Mouse (Mus musculus): ENCODE results near the gene Ticam1. TPM values are rescaled to one million over a fixed set of nuclear protein-coding genes. Genes with fewer than 3 reads are reported as not detected.

Ticam1 gene
- polyA plus RNA-seq, 1 experiment: 4.5 TPM

- Histone ChIP-seq H3K4me3 (replicated peaks; ENCODE audit: insufficient read depth, low read depth, low read length) (no peak overlapping the region), H3K4me1 (ENCODE audit: control insufficient read depth, insufficient read depth, low read length) (no peaks in the 10 kb centered on the region), H3K27ac (ENCODE audit: insufficient read depth, low read length) (no peak overlapping the region), H3K27me3 (ENCODE audit: control insufficient read depth, insufficient read depth, low read length) (no peaks in the 10 kb centered on the region)
- TF ChIP-seq CTCF (IDR thresholded peaks at IDR 0.05; ENCODE audit: borderline replicate concordance, insufficient read depth, low read depth, low read length) (no peak), POLR2A (IDR thresholded peaks at IDR 0.05; ENCODE audit: borderline replicate concordance, insufficient read depth, low read length) (no peak)
- WGBS: 8% methylated on average over 11 of the region's 11 CpGs
- DNase-seq: no peak
Observed at GRCm38 (mm10) chr17:56304718-56305117, 28.1 kb upstream of the Ticam1 start.

GRCm38 (mm10) chr17:56303847-56304586, 27.4 kb upstream of the Ticam1 start:
- H3K4me1 ChIP-seq (ENCODE audit: control insufficient read depth, insufficient read depth, low read length): no peaks in the 10 kb centered on the region
- peak overlapping the region; percentile 65 for H3K4me3 ChIP-seq (replicated peaks; ENCODE audit: insufficient read depth, low read depth, low read length)
- WGBS: under 1% methylated on average over 68 of the region's 68 CpGs
- H3K27ac ChIP-seq (ENCODE audit: insufficient read depth, low read length): no peak overlapping the region
- DNase-seq: peak; percentile 90 to 91
- no peak for TF ChIP-seq POLR2A (IDR thresholded peaks at IDR 0.05; ENCODE audit: borderline replicate concordance, insufficient read depth, low read length)
- no peak for TF ChIP-seq CTCF (IDR thresholded peaks at IDR 0.05; ENCODE audit: borderline replicate concordance, insufficient read depth, low read depth, low read length)
- no peaks in the 10 kb centered on the region for H3K27me3 ChIP-seq (ENCODE audit: control insufficient read depth, insufficient read depth, low read length)

GRCm38 (mm10) chr17:56303160-56303846, 26.7 kb upstream of the Ticam1 start, which contains the start of gene Uhrf1:
Uhrf1 (plus strand) TSS chr17:56303321.
- Histone ChIP-seq H3K27me3 (ENCODE audit: control insufficient read depth, insufficient read depth, low read length) (no peaks in the 10 kb centered on the region), H3K27ac (ENCODE audit: insufficient read depth, low read length) (no peak within 1 kb of the TSS), H3K4me1 (ENCODE audit: control insufficient read depth, insufficient read depth, low read length) (no peaks in the 10 kb centered on the region), H3K4me3 (replicated peaks; ENCODE audit: insufficient read depth, low read depth, low read length) (peak within 1 kb of the TSS; percentile 65)
- no peak for DNase-seq
- TF ChIP-seq CTCF (IDR thresholded peaks at IDR 0.05; ENCODE audit: borderline replicate concordance, insufficient read depth, low read depth, low read length): no peak
- TF ChIP-seq POLR2A (IDR thresholded peaks at IDR 0.05; ENCODE audit: borderline replicate concordance, insufficient read depth, low read length): no peak
- under 1% methylated on average over 43 of the region's 43 CpGs for WGBS

- no peaks in the 10 kb centered on the region for H3K4me1 ChIP-seq (ENCODE audit: control insufficient read depth, insufficient read depth, low read length)
- DNase-seq: no peak
- WGBS: 15% methylated on average over 13 of the region's 13 CpGs
- TF ChIP-seq POLR2A (IDR thresholded peaks at IDR 0.05; ENCODE audit: borderline replicate concordance, insufficient read depth, low read length) (no peak), CTCF (IDR thresholded peaks at IDR 0.05; ENCODE audit: borderline replicate concordance, insufficient read depth, low read depth, low read length) (no peak)
- H3K4me3 ChIP-seq (replicated peaks; ENCODE audit: insufficient read depth, low read depth, low read length): no peak overlapping the region
- no peak overlapping the region for H3K27ac ChIP-seq (ENCODE audit: insufficient read depth, low read length)
- no peaks in the 10 kb centered on the region for H3K27me3 ChIP-seq (ENCODE audit: control insufficient read depth, insufficient read depth, low read length)
Observed at GRCm38 (mm10) chr17:56302363-56302996, 25.9 kb upstream of the Ticam1 start.

- no peak within 1 kb of the TSS for H3K4me3 ChIP-seq (replicated peaks; ENCODE audit: insufficient read depth, low read depth, low read length)
- no peaks in the 10 kb centered on the region for H3K27me3 ChIP-seq (ENCODE audit: control insufficient read depth, insufficient read depth, low read length)
- DNase-seq: no peak
- TF ChIP-seq CTCF (IDR thresholded peaks at IDR 0.05; ENCODE audit: borderline replicate concordance, insufficient read depth, low read depth, low read length): no peak
- TF ChIP-seq POLR2A (IDR thresholded peaks at IDR 0.05; ENCODE audit: borderline replicate concordance, insufficient read depth, low read length): no peak
- H3K27ac ChIP-seq (ENCODE audit: insufficient read depth, low read length): no peak within 1 kb of the TSS
- 92% methylated on average over 9 of the region's 9 CpGs for WGBS
- no peaks in the 10 kb centered on the region for H3K4me1 ChIP-seq (ENCODE audit: control insufficient read depth, insufficient read depth, low read length)
Observed at GRCm38 (mm10) chr17:56300186-56300585, 23.6 kb upstream of the Ticam1 start, which contains the start of gene Arrdc5. Arrdc5 (minus strand) TSS chr17:56300286.

GRCm38 (mm10) chr17:56298238-56298637, 21.7 kb upstream of the Ticam1 start:
- peaks cover 15% of the 10 kb centered on the region for H3K4me1 ChIP-seq (ENCODE audit: control insufficient read depth, insufficient read depth, low read length)
- H3K27me3 ChIP-seq (ENCODE audit: control insufficient read depth, insufficient read depth, low read length): no peaks in the 10 kb centered on the region
- H3K27ac ChIP-seq (ENCODE audit: insufficient read depth, low read length): no peak overlapping the region
- no peak overlapping the region for H3K4me3 ChIP-seq (replicated peaks; ENCODE audit: insufficient read depth, low read depth, low read length)
- 98% methylated on average over 1 of the region's 1 CpGs for WGBS
- no peak for DNase-seq
- TF ChIP-seq CTCF (IDR thresholded peaks at IDR 0.05; ENCODE audit: borderline replicate concordance, insufficient read depth, low read depth, low read length): no peak
- TF ChIP-seq POLR2A (IDR thresholded peaks at IDR 0.05; ENCODE audit: borderline replicate concordance, insufficient read depth, low read length): no peak

GRCm38 (mm10) chr17:56296201-56296600, 19.6 kb upstream of the Ticam1 start:
- no peak for TF ChIP-seq CTCF (IDR thresholded peaks at IDR 0.05; ENCODE audit: borderline replicate concordance, insufficient read depth, low read depth, low read length)
- no peak for TF ChIP-seq POLR2A (IDR thresholded peaks at IDR 0.05; ENCODE audit: borderline replicate concordance, insufficient read depth, low read length)
- Histone ChIP-seq H3K4me1 (ENCODE audit: control insufficient read depth, insufficient read depth, low read length) (peaks cover 23% of the 10 kb centered on the region), H3K27ac (ENCODE audit: insufficient read depth, low read length) (no peak overlapping the region), H3K4me3 (replicated peaks; ENCODE audit: insufficient read depth, low read depth, low read length) (no peak overlapping the region), H3K27me3 (ENCODE audit: control insufficient read depth, insufficient read depth, low read length) (no peaks in the 10 kb centered on the region)
- no peak for DNase-seq
- WGBS: 41% methylated on average over 1 of the region's 1 CpGs

Data from cerebellum, adult 2 months (tissue).